Mouse (Mus musculus) adrenal gland, postnatal 25 days (tissue): ENCODE data around the gene Tbc1d2. TPM values are rescaled to one million over a fixed set of nuclear protein-coding genes. Genes with fewer than 3 reads are reported as not detected.
A peak's percentile ranks its signal among the peaks of the same experiment; 100 is the strongest.
"Not testable (repeated sequence)": the region's sequence is repeated elsewhere in the genome, so short reads cannot be mapped to it uniquely, and the experiment has no call there.

Source experiments
- DNase-seq: peaks from one replicate; pipeline ENCODE4 v3.0.0; 2021; ENCODE audit warnings: mixed read lengths
- total RNA-seq: library from RNA; stranded (reverse); gene quantifications from 2 replicates; pipeline ENCODE4 v1.2.3, GENCODE M21; 2021

Gene Tbc1d2
- total RNA-seq, 1 experiment from 2014 or later = 2.9 TPM

DNA sequence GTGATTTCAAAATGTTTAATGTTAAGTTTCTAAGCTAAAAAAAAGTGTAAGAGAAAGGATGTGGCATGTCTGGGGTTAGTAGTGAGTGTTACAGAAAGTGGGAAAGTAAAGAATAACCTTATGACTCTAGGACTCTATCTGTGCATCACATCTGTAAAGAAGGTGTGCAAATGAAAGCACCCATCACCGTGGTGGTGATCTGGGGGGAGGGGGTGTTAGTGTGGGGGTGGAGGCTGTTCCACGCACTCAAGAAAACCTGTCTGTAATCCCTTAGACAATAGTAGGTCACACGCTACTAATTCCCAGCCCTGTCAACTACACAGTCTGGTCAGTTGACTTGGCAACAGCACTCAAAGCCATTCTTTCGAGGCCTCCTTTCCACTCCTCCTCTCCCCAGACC, 8.7 kb downstream of the Tbc1d2 start:
- DNase-seq = no peak

DNA sequence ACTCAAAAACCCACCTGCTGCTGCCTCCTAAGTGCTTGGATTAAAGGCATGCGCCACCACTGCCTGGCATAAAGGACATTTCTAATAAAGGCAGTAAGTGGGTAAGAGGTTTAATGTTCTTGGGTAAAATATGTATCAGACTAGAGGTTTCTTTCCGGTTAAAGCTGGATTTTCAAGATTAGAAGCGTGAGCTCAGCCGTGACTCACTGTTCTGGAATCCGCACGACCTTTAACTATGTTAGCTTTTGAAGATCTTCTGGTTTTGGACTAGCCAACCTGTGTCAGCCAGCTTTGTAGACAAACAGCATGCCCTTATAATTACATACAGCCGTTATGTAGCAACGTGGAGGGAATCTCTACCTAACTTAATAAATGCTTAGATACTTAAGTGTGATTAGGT, 10.1 kb downstream of the Tbc1d2 start:
- DNase-seq = peak; percentile 47

- DNase-seq = not testable (repeated sequence)
Measured at GRCm38 (mm10) chr4:46637250-46637649, 12.8 kb downstream of the Tbc1d2 start.

- no peak for DNase-seq
Measured at GRCm38 (mm10) chr4:46635702-46636430, 14.1 kb downstream of the Tbc1d2 start.

GRCm38 (mm10) chr4:46634881-46635280, 15.1 kb downstream of the Tbc1d2 start:
- no peak for DNase-seq

DNA sequence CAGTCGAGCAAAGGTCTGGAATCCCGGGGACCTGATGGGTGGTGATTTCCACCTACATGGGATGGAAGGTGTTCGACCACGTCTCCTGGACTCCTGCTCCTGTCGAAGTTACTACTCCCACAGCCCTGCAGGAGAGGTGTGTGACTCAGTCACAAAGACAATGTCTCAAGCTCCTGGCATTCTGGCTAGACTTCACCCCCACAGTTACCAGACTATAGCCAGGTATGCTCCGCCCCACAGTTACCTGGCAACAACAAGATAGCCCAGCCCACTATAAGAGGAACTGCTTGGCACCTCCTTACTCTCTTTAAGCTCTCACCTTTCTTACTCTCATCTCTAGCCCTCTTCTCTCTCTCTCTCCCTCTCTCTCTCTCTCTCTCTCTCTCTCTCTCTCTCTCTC, 16.4 kb downstream of the Tbc1d2 start:
- not testable (repeated sequence) for DNase-seq

DNA sequence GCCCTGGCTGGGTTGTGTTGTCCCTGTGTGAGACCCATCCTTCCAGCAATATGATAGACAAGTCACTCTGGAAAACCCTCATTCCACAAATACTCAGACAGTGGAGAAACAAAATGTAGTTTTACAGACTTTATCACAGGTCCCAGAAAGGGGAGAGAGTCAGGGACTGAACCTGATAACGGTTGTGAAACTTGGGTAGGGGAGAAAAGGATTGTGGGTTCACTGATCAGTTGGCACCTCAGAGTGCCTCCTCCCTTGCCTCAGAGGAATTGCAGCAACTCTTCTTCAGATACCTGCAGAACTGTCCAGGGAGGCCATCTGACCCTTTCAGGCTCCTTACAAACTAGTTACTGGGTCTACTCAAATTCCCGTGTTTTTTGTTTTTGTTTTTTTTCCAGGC, 17.5 kb downstream of the Tbc1d2 start:
- DNase-seq = no peak

DNA sequence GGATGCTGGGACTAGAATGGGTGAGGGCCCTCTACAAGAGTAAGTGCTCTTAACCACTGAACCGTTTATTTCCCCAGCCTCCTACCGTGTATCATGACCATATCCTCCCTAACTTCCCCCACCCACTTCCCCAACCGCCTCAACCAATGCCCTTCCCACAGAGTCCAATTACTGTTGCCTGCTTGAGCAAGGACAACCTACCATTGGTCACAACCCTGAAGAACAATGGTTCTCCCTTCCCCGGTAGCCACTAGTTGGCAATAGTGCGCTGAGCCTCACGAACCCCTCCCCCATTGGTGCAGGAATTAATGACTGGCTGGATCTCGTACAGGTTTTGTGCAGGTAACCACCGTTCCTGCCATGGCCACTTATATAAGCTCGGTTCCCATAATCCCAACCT, 19.6 kb downstream of the Tbc1d2 start:
- DNase-seq = no peak

DNA sequence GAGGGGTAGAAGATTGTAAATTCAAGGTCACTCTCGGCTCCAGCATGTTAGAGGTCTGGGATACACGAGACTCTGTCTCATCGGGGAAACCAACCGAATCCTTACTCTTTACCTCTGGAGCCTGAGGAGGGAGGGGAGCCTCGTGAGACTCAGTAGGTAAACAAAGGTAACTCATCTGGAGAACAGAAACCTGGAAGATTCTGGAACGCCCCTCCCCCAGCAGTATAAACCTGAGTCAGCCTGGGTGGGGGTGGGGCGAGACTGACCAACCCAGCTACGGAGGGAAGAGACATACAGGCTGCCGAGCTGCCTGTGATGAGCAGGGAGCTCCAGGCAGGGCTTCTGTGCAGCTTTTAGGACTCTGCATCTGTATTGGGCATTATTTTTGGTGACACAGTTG, 21.1 kb downstream of the Tbc1d2 start:
- no peak for DNase-seq

GRCm38 (mm10) chr4:46628081-46628480, 21.9 kb downstream of the Tbc1d2 start:
- DNase-seq = no peak

- no peak for DNase-seq
Measured at GRCm38 (mm10) chr4:46625101-46625500, 24.9 kb downstream of the Tbc1d2 start.

DNA sequence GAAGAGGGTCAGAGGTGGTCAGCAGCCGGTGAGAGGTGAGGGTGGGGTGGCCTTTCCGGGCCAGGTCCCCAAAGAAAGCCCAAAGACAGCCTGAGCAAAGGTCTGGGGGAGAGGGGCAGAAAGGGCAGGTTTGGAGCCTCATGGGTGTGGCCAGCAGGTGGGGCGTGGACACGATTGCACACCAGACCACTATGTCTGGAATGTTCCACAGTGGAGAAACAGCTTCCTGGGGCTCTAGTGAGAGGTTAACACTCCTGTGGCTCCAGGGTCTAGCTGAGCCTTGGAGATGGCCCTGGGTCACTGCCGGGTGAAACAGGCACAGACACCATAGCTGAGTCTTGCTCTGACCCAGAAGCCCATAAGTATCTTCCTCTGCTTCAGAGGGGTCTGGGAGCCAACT, 27.0 kb downstream of the Tbc1d2 start:
- no peak for DNase-seq

DNA sequence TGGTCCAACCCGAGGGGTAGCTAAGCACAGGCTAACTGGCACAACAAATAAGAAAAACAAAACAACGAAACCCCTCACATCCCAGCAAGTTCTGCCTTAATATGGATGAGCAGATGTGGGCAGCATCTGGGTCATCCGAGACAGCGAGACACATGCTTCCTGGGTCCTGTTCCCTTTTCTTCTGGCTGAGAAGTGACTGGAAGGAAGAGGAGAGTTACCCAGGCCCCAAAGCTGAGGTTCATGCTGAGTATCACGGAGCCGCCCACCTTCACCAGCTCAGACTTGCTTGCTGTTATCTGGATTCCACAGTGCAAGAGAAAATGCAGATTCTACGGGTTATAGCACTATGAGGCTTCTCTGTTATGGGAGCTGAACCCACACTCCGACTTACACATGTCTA, 29.1 kb downstream of the Tbc1d2 start:
- no peak for DNase-seq

- DNase-seq = no peak
Measured at GRCm38 (mm10) chr4:46620330-46620729, 29.7 kb downstream of the Tbc1d2 start.

DNA sequence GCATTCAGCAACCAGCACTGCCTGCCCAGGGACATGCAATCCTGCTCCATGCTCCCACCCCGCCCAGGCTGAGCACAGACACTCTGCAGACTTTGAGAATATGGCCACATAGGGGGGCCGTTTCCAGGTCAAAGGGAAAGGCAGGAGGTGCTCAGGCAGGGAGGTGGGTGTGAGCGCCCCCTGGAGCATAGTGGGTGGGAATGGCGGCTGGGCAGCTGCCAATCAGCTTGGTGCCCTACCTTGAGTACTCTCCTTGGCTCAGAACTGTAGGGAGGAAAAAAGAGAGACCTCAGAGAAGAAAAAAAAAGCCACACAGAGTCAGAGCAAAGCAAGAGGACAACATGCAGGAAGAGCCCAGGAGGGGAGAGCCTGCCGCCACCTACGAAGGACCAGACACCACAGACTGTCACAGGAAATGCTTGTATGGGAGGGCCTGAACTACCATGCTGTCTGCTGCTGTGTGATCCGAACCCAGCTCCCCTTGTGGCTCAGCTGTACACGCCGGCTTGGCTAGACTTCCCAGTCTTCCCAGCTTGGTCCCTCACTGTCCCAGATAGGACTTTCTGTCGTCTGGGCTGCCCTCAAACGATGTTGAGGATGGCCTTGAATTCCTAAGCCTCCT, 31.7 kb downstream of the Tbc1d2 start:
- DNase-seq = no peak

DNA sequence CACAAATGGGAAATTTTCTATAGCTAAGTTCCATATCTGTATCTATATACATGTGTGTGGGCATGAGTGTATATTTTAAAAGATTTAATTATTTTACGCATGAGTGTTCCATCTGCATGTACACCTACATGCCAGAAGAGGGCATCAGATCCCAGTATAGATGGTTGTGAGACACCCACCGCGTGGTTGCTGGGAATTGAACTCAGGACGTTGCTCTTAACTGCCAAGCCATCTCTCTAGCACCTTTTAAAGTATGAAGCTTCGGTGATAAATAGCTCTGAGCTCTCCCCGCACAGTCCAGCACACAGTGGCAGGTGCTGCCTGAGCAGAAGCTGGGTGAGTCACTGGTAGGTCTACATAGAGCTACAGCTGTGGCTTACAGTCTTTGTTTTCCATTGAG, 32.6 kb downstream of the Tbc1d2 start:
- DNase-seq = no peak

DNA sequence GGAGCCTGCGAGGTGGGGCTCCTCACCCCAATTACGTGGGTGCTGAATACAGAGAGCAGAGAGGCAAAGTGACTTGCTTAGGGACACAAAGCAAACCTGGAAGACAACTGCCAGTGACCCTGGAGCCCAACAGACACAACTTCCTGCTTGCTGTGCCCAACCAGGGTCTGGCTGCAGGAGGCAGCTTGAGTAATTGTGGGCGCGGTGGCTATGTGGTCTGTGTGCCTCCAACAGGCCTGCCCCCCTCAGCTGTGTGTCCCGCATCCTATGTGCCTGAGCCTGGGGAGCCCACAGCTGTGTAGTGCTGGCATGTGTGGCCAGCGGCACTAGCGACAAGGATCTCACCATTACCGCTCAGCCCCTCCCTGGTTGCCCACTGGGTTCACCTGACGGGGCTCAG, 35.4 kb downstream of the Tbc1d2 start:
- no peak for DNase-seq

- DNase-seq = no peak
Measured at GRCm38 (mm10) chr4:46613618-46614017, 36.4 kb downstream of the Tbc1d2 start.

GRCm38 (mm10) chr4:46611181-46611580, 38.8 kb downstream of the Tbc1d2 start:
- peak; percentile 74 for DNase-seq

DNA sequence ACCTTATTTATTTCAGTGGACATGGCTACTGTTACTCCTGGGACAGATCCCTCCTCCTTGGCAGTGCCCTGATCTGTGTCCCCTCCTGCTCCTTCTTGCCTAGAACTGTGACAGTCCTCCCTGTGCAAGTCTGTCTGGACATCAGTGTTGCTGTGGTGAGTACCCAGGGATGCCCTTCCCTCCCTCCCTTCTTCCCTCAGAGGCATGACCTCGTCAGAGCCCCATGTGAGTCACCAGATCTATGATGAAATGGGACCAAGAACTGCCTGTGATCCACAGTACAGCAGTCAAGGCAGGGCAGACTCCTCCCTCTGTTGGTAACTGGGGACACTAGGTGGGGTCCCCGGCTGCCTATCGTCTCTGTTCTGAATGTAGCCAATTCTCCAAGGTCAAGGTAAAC, 42.4 kb downstream of the Tbc1d2 start:
- DNase-seq = peak; percentile 37

- no peak for DNase-seq
Measured at GRCm38 (mm10) chr4:46605451-46605850, 44.6 kb downstream of the Tbc1d2 start.

- no peak for DNase-seq
Measured at GRCm38 (mm10) chr4:46602704-46603103, 47.3 kb downstream of the Tbc1d2 start.

DNA sequence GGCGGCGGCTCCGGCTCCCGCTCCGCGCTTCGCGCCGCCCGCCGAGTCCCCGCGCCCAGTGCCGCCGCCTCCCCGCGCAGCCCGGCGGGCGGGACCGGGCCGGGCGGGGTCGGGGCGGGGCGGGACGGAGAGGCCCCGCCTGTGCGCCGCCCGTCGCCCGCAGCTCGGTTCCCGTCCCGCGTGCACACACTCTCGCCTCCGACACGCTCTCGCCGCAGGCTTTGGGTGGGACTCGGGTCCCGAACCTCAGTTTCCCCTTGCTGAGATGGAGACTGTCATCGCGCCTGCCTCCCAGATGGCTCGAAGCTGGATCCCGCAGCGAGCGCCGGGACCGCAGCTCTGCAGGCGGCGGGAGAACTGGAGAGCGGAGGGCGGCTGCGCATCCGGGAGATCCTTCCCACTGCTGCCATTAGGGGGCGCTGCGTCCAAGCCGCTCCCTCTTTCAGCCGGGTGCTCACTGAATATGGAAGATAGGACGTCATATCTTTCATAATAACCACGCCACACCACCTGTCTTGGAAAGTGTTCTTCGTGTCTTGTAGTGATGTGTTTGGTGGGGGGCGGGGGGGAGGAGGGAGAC, 48.1 kb downstream of the Tbc1d2 start, which contains the start of gene Coro2a:
Coro2a (minus strand) TSS at position 359 of the 580 bp plus-strand sequence.
- peak; percentile 87 for DNase-seq
